Mouse (Mus musculus): ENCODE results near the gene Med17. TPM values are rescaled to one million over a fixed set of nuclear protein-coding genes. Genes with fewer than 3 reads are reported as not detected.
"Not testable (repeated sequence)": the region's sequence is repeated elsewhere in the genome, so short reads cannot be mapped to it uniquely, and the experiment has no call there.

Gene Med17
- 25.8 and 28.0 TPM in 2 replicates for polyA plus RNA-seq (2012; ENCODE audit: insufficient read depth, insufficient read length, missing spikeins)

- Histone ChIP-seq H3K4me1 (ENCODE audit: control insufficient read depth, insufficient read depth, insufficient read length, low read length) (peaks cover 2% of the 10 kb centered on the region; the same call in 1 of the 2 replicates), H3K4me3 (ENCODE audit: insufficient read depth, low read depth, low read length) (peak within 1 kb of the TSS; percentile 89), H3K27ac (replicated peaks; ENCODE audit: low read depth, low read length) (peak within 1 kb of the TSS; percentile 72)
Observed at GRCm38 (mm10) chr9:15279649-15280490, at the start of gene Med17. TSS of gene Med17 (minus strand) at chr9:15279931.

GRCm38 (mm10) chr9:15318170-15318742 lies 38.5 kb upstream of the Med17 start:
- no peak overlapping the region for H3K4me3 ChIP-seq (ENCODE audit: insufficient read depth, low read depth, low read length)

GRCm38 (mm10) chr9:15317223-15318169 lies 37.8 kb upstream of the Med17 start:
- Histone ChIP-seq H3K27ac (replicated peaks; ENCODE audit: low read depth, low read length) (no peak overlapping the region), H3K4me1 (ENCODE audit: control insufficient read depth, insufficient read depth, insufficient read length, low read length) (no peaks in the 10 kb centered on the region), H3K4me3 (ENCODE audit: insufficient read depth, low read depth, low read length) (no peak overlapping the region)

More at GRCm38 (mm10) chr9:15318170-15318742, 38.5 kb upstream of the Med17 start:
- H3K4me1 ChIP-seq (ENCODE audit: control insufficient read depth, insufficient read depth, insufficient read length, low read length), result no peaks in the 10 kb centered on the region
- no peak overlapping the region for H3K27ac ChIP-seq (replicated peaks; ENCODE audit: low read depth, low read length)

- not testable (repeated sequence) for H3K4me1 ChIP-seq (ENCODE audit: control insufficient read depth, insufficient read depth, insufficient read length, low read length); H3K27ac ChIP-seq (replicated peaks; ENCODE audit: low read depth, low read length); H3K4me3 ChIP-seq (ENCODE audit: insufficient read depth, low read depth, low read length)
Observed at GRCm38 (mm10) chr9:15316296-15316695, 36.6 kb upstream of the Med17 start.

GRCm38 (mm10) chr9:15314619-15315018 lies 34.9 kb upstream of the Med17 start:
- Histone ChIP-seq H3K4me3 (ENCODE audit: insufficient read depth, low read depth, low read length) (no peak overlapping the region), H3K27ac (replicated peaks; ENCODE audit: low read depth, low read length) (no peak overlapping the region), H3K4me1 (ENCODE audit: control insufficient read depth, insufficient read depth, insufficient read length, low read length) (no peaks in the 10 kb centered on the region)

- Histone ChIP-seq H3K4me1 (ENCODE audit: control insufficient read depth, insufficient read depth, insufficient read length, low read length) (no peaks in the 10 kb centered on the region), H3K4me3 (ENCODE audit: insufficient read depth, low read depth, low read length) (no peak overlapping the region), H3K27ac (replicated peaks; ENCODE audit: low read depth, low read length) (no peak overlapping the region)
Observed at GRCm38 (mm10) chr9:15313633-15314032, 33.9 kb upstream of the Med17 start.

GRCm38 (mm10) chr9:15312054-15312735 lies 32.5 kb upstream of the Med17 start:
- Histone ChIP-seq H3K27ac (replicated peaks; ENCODE audit: low read depth, low read length) (no peak overlapping the region), H3K4me3 (ENCODE audit: insufficient read depth, low read depth, low read length) (no peak overlapping the region), H3K4me1 (ENCODE audit: control insufficient read depth, insufficient read depth, insufficient read length, low read length) (no peaks in the 10 kb centered on the region)

GRCm38 (mm10) chr9:15310179-15310578 lies 30.4 kb upstream of the Med17 start:
- Histone ChIP-seq H3K4me1 (ENCODE audit: control insufficient read depth, insufficient read depth, insufficient read length, low read length) (no peaks in the 10 kb centered on the region), H3K27ac (replicated peaks; ENCODE audit: low read depth, low read length) (no peak overlapping the region), H3K4me3 (ENCODE audit: insufficient read depth, low read depth, low read length) (no peak overlapping the region)

GRCm38 (mm10) chr9:15309425-15309824 lies 29.7 kb upstream of the Med17 start:
- H3K4me3 ChIP-seq (ENCODE audit: insufficient read depth, low read depth, low read length), result no peak overlapping the region
- H3K27ac ChIP-seq (replicated peaks; ENCODE audit: low read depth, low read length), result no peak overlapping the region
- H3K4me1 ChIP-seq (ENCODE audit: control insufficient read depth, insufficient read depth, insufficient read length, low read length), result no peaks in the 10 kb centered on the region

- no peaks in the 10 kb centered on the region for H3K4me1 ChIP-seq (ENCODE audit: control insufficient read depth, insufficient read depth, insufficient read length, low read length)
- H3K4me3 ChIP-seq (ENCODE audit: insufficient read depth, low read depth, low read length), result no peak overlapping the region
- H3K27ac ChIP-seq (replicated peaks; ENCODE audit: low read depth, low read length), result no peak overlapping the region
Observed at GRCm38 (mm10) chr9:15308254-15308653, 28.5 kb upstream of the Med17 start.

GRCm38 (mm10) chr9:15307257-15307656 lies 27.5 kb upstream of the Med17 start:
- Histone ChIP-seq H3K27ac (replicated peaks; ENCODE audit: low read depth, low read length) (0 out of 2 replicates have a peak overlapping the region, but pooled peaks have one; percentile 0), H3K4me3 (ENCODE audit: insufficient read depth, low read depth, low read length) (peak overlapping the region; percentile 96)

GRCm38 (mm10) chr9:15306398-15307119 lies 26.8 kb upstream of the Med17 start, which contains the start of gene 4931406C07Rik:
TSS of gene 4931406C07Rik (minus strand) at chr9:15306448.
- H3K4me3 ChIP-seq (ENCODE audit: insufficient read depth, low read depth, low read length), result peak within 1 kb of the TSS; percentile 96
- H3K4me1 ChIP-seq (ENCODE audit: control insufficient read depth, insufficient read depth, insufficient read length, low read length), result no peaks in the 10 kb centered on the region
- peak within 1 kb of the TSS; percentile 94 for H3K27ac ChIP-seq (replicated peaks; ENCODE audit: low read depth, low read length)

More at GRCm38 (mm10) chr9:15307257-15307656, 27.5 kb upstream of the Med17 start:
- H3K4me1 ChIP-seq (ENCODE audit: control insufficient read depth, insufficient read depth, insufficient read length, low read length), result no peaks in the 10 kb centered on the region

- Histone ChIP-seq H3K4me1 (ENCODE audit: control insufficient read depth, insufficient read depth, insufficient read length, low read length) (no peaks in the 10 kb centered on the region), H3K27ac (replicated peaks; ENCODE audit: low read depth, low read length) (peak within 1 kb of the TSS; percentile 94), H3K4me3 (ENCODE audit: insufficient read depth, low read depth, low read length) (peak within 1 kb of the TSS; percentile 96)
Observed at GRCm38 (mm10) chr9:15305503-15306397, 26.0 kb upstream of the Med17 start, which contains the start of gene Taf1d. TSS of gene Taf1d (plus strand) at chr9:15306214.
